Mouse (Mus musculus): ENCODE results near the gene Olfr1192-ps1. TPM values are rescaled to one million over a fixed set of nuclear protein-coding genes. Genes with fewer than 3 reads are reported as not detected.
"Not testable (repeated sequence)": the region's sequence is repeated elsewhere in the genome, so short reads cannot be mapped to it uniquely, and the experiment has no call there.

Olfr1192-ps1 gene
- not detected for polyA plus RNA-seq (2021)

GRCm38 (mm10) chr2:88648209-88648608 lies at the start of gene Olfr1192-ps1:
TSS of gene Olfr1192-ps1 (plus strand) at chr2:88648509.
- no peak for DNase-seq (ENCODE audit: low read depth, low spot score)
- no peak for TF ChIP-seq CTCF (IDR thresholded peaks at IDR 0.05)
- H3K27me3 ChIP-seq = no peaks in the 10 kb centered on the region
- in situ Hi-C loops (cut with MboI; ENCODE audit: low pct_unique_long_range_greater_than_20kb) = no loop called here
- no peak for ATAC-seq
- ChIA-PET CTCF (no interaction called here), POLR2A (no interaction called here)

- H3K27me3 ChIP-seq; in situ Hi-C loops (cut with MboI; ENCODE audit: low pct_unique_long_range_greater_than_20kb); DNase-seq (ENCODE audit: low read depth, low spot score); ATAC-seq; CTCF ChIA-PET; POLR2A ChIA-PET: not testable (repeated sequence)
These were observed 8.1 kb upstream of the Olfr1192-ps1 start, which contains the start of gene Olfr1191-ps1 for GRCm38 (mm10) chr2:88640242-88640641. TSS of gene Olfr1191-ps1 (plus strand) at chr2:88640542.

GRCm38 (mm10) chr2:88675328-88675727 lies 27.0 kb downstream of the Olfr1192-ps1 start, which contains the start of gene Olfr1193:
TSS of gene Olfr1193 (plus strand) at chr2:88675628.
- CTCF ChIA-PET; in situ Hi-C loops (cut with MboI; ENCODE audit: low pct_unique_long_range_greater_than_20kb); DNase-seq (ENCODE audit: low read depth, low spot score); H3K27me3 ChIP-seq; POLR2A ChIA-PET; ATAC-seq: not testable (repeated sequence)

DNA sequence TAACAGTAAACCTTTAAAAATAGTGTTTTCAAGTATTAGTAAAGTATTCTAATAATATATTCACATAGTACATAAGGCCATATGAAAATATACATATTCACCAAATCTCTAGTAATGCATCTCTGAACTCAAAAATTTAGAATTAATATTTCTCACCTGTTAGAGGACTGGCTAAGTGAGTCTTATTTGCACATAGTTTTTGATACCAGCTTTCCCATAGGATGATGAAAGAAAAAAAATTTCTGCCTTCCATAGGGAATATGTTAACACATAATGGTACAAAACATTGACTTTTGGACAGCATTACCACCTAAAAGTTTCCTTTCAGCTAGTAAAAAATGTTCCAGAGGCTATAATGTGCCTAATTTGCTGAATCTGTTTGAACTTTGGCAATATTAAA lies 40.8 kb downstream of the Olfr1192-ps1 start, which contains the start of gene Olfr1195:
Olfr1195 (minus strand) TSS at position 101 of the 400 bp plus-strand sequence.
- no peaks in the 10 kb centered on the region for H3K27me3 ChIP-seq
- CTCF ChIA-PET = no interaction called here
- no peak for TF ChIP-seq CTCF (IDR thresholded peaks at IDR 0.05)
- ATAC-seq (no peak), DNase-seq (ENCODE audit: low read depth, low spot score) (no peak)
- POLR2A ChIA-PET = no interaction called here
- in situ Hi-C loops (cut with MboI; ENCODE audit: low pct_unique_long_range_greater_than_20kb) = no loop called here

DNA sequence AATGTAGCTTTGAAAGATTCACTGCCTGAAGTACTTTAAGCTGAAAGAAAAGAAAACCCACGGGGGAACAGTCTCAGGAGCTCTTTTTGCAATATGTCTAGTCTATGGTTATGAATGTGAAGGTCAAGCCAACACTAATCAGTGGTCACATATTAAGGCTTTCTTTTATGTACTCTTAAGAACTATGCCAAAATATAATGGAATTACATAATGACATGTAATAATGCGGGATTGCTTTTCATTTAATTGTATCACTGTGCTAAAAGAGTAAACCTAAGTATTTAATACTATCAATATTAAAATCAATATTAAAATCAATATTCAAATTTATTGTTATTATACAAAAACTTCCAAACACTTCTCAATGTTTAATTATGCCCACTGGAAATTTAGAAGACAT lies 56.2 kb downstream of the Olfr1192-ps1 start, which contains the start of gene Olfr1196:
Olfr1196 (minus strand) TSS at position 101 of the 400 bp plus-strand sequence.
- DNase-seq (ENCODE audit: low read depth, low spot score) (no peak), ATAC-seq (no peak)
- ChIA-PET CTCF (no interaction called here), POLR2A (no interaction called here)
- in situ Hi-C loops (cut with MboI; ENCODE audit: low pct_unique_long_range_greater_than_20kb) = no loop called here
- TF ChIP-seq CTCF (IDR thresholded peaks at IDR 0.05) = no peak
- no peaks in the 10 kb centered on the region for H3K27me3 ChIP-seq

Other genes with a start within 250 kb of the Olfr1192-ps1 start
- not detected for gene Olfr1179, start 242.1 kb upstream of the Olfr1192-ps1 start, polyA plus RNA-seq (2021)
- gene Olfr1180, start 229.4 kb upstream of the Olfr1192-ps1 start, polyA plus RNA-seq (2021) = not detected
- gene Olfr1181, start 222.3 kb upstream of the Olfr1192-ps1 start, polyA plus RNA-seq (2021) = not detected
- not detected for gene Gm13757, start 199.4 kb upstream of the Olfr1192-ps1 start, polyA plus RNA-seq (2021)
- gene Olfr1183, start 193.6 kb upstream of the Olfr1192-ps1 start, polyA plus RNA-seq (2021) = not detected
- not detected for gene Olfr1184, start 164.9 kb upstream of the Olfr1192-ps1 start, polyA plus RNA-seq (2021)
- gene Olfr1185-ps1, start 155.2 kb upstream of the Olfr1192-ps1 start, polyA plus RNA-seq (2021) = not detected
- not detected for gene Olfr1186, start 130.0 kb upstream of the Olfr1192-ps1 start, polyA plus RNA-seq (2021)
- not detected for gene Olfr1188, start 91.6 kb upstream of the Olfr1192-ps1 start, polyA plus RNA-seq (2021)
- not detected for gene Olfr1189, start 62.1 kb upstream of the Olfr1192-ps1 start, polyA plus RNA-seq (2021)
- gene Olfr1191-ps1, start 8.0 kb upstream of the Olfr1192-ps1 start, polyA plus RNA-seq (2021) = not detected
- not detected for gene Olfr1193, start 27.1 kb downstream of the Olfr1192-ps1 start, polyA plus RNA-seq (2021)
- gene Olfr1195, start 40.7 kb downstream of the Olfr1192-ps1 start, polyA plus RNA-seq (2021) = not detected
- not detected for gene Olfr1196, start 56.1 kb downstream of the Olfr1192-ps1 start, polyA plus RNA-seq (2021)
- gene Olfr1197, start 83.9 kb downstream of the Olfr1192-ps1 start, polyA plus RNA-seq (2021) = not detected
- gene Olfr1198, start 102.9 kb downstream of the Olfr1192-ps1 start, polyA plus RNA-seq (2021) = not detected
- not detected for gene Olfr1199, start 112.0 kb downstream of the Olfr1192-ps1 start, polyA plus RNA-seq (2021)
- not detected for gene Olfr1200, start 122.0 kb downstream of the Olfr1192-ps1 start, polyA plus RNA-seq (2021)
- gene Olfr1201, start 144.5 kb downstream of the Olfr1192-ps1 start, polyA plus RNA-seq (2021) = not detected
- gene Olfr1202, start 166.0 kb downstream of the Olfr1192-ps1 start, polyA plus RNA-seq (2021) = not detected
- not detected for gene Olfr1205, start 181.2 kb downstream of the Olfr1192-ps1 start, polyA plus RNA-seq (2021)
- not detected for gene Olfr1204, start 200.8 kb downstream of the Olfr1192-ps1 start, polyA plus RNA-seq (2021)
- not detected for gene Olfr1206, start 214.7 kb downstream of the Olfr1192-ps1 start, polyA plus RNA-seq (2021)

Measured in Patski (cell line).